Comparison of ENCODE assay signal across 8 mouse cellular contexts in genomic region chr7:45082401-45083299, GRCm38 (mm10). TPM values are rescaled to one million over a fixed set of nuclear protein-coding genes. Genes with fewer than 3 reads are reported as not detected.
DNase-seq lines count a peak whose midpoint lies in the region; ATAC-seq and TF ChIP-seq lines count a peak whose summit lies in the region.

No protein-coding gene starts in this region.

- peak; percentile 66; the same call in 1 of the 2 replicates for TF ChIP-seq POLR2A in bone marrow, adult 2 months (IDR thresholded peaks at IDR 0.05; ENCODE audit: borderline replicate concordance, control insufficient read depth, low read depth, low read length)

- no peak overlapping the region for H3K9ac ChIP-seq in heart, embryonic 14.5 days (ENCODE audit: low read length)

- no peak; the same call in 1 of the 2 replicates for ATAC-seq in heart, embryonic 14.5 days (ENCODE audit: insufficient number of reproducible peaks, insufficient read depth, low FRiP score, low read depth)
- peak; percentile 61 for ATAC-seq in megakaryocyte progenitor cell, adult 5-6 weeks (replicated peaks; ENCODE audit: poor library complexity)

- no peak overlapping the region for H3K4me2 ChIP-seq in heart, embryonic 14.5 days (ENCODE audit: low read length)

- peak; percentile 36; the same call in 1 of the 2 replicates for TF ChIP-seq CTCF in bone marrow, adult 2 months (IDR thresholded peaks at IDR 0.05; ENCODE audit: control insufficient read depth, insufficient read depth, low read length)

- peak overlapping the region; percentile 53 for H3K27ac ChIP-seq in bone marrow, adult 2 months (ENCODE audit: control insufficient read depth, insufficient read depth, low read depth, low read length, poor library complexity)
- peak overlapping the region; percentile 23 to 25; a peak in 1 of 4 replicates for H3K27ac ChIP-seq in heart, embryonic 14.5 days (replicated peaks in 1 of 2; ENCODE audit: control insufficient read depth in 1 of 2, insufficient read depth in 1 of 2, low read depth in 2 of 2, low read length in 2 of 2)

- H3K4me1 ChIP-seq in bone marrow, adult 2 months (ENCODE audit: control insufficient read depth, insufficient read depth, low read length), result peaks cover 3% of the 10 kb centered on the region; the same call in 1 of the 2 replicates
- H3K4me1 ChIP-seq in heart, embryonic 14.5 days (ENCODE audit: control insufficient read depth in 2 of 2, insufficient read depth in 2 of 2, low read length in 2 of 2), result peaks cover 0 to 7% of the 10 kb centered on the region in 2 experiments; a peak in 2 of 4 replicates

- H3K27me3 ChIP-seq in heart, embryonic 14.5 days (ENCODE audit: control insufficient read depth, insufficient read depth, low read length), result no peaks in the 10 kb centered on the region

- H3K36me3 ChIP-seq in heart, embryonic 14.5 days (ENCODE audit: control insufficient read depth, insufficient read depth, low read length), result peaks cover 60% of the 10 kb centered on the region

- WGBS in bone marrow, adult 2 months, result under 1% methylated on average over 25 of the region's 25 CpGs
- WGBS in heart, embryonic 14.5 days, result 62% methylated on average over 25 of the region's 25 CpGs

- H3K4me3 ChIP-seq in bone marrow, adult 2 months (replicated peaks; ENCODE audit: control insufficient read depth, low read depth, low read length), result peak overlapping the region; percentile 50
- H3K4me3 ChIP-seq in heart, embryonic 14.5 days (ENCODE audit: control insufficient read depth in 1 of 2, insufficient read depth in 1 of 2, low read depth in 1 of 2, low read length in 2 of 2), result no peak overlapping the region

- DNase-seq in adrenal gland, postnatal 10 days, result peak; percentile 60
- no peak for DNase-seq in adrenal gland, adult 8-10 months
- DNase-seq in kidney, postnatal 4 days, result peak; percentile 66 to 79
- peak; percentile 54 for DNase-seq in thymus, postnatal 25 days
- DNase-seq in retina, postnatal 1 day, result no peak

- no peaks in the 10 kb centered on the region for H3K9me3 ChIP-seq in heart, embryonic 14.5 days (ENCODE audit: control insufficient read depth, low read length)

RNA-seq across cellular contexts. Expression of gene Rcn3, which starts 9.4 kb away (rescaled TPM):
- 10 to 100 TPM; 65.2 to 71.2 TPM for total RNA-seq in adrenal gland, postnatal 10 days (2021)
- total RNA-seq in adrenal gland, adult 8-10 months (2022), result 10 to 100 TPM; 33.1 to 51.0 (median 37.1) TPM
- polyA plus RNA-seq in bone marrow, adult 2 months (2011; ENCODE audit: insufficient read depth, insufficient read length, low replicate concordance, missing spikeins), result 10.6 and 16.0 TPM in 2 replicates
- 218 and 262 TPM in 2 replicates for polyA plus RNA-seq in heart, embryonic 14.5 days (2014; fragmentation: Nextera tagmentation; extraction: Ambion mirVana)
- total RNA-seq in megakaryocyte progenitor cell, adult 5-6 weeks (2015), result 4.6 and 7.8 TPM in 2 replicates
- total RNA-seq in megakaryocyte progenitor cell, adult 5-6 weeks (2017), result 5.4 TPM in 2 replicates

RNA-seq across cellular contexts. Expression of gene Prrg2, which starts 20.2 kb away (rescaled TPM):
- total RNA-seq in adrenal gland, postnatal 10 days (2021), result 10 to 100 TPM; 18.5 to 20.0 TPM
- 10 to 100 TPM; 16.4 to 20.5 (median 17.1) TPM for total RNA-seq in adrenal gland, adult 8-10 months (2022)
- polyA plus RNA-seq in bone marrow, adult 2 months (2011; ENCODE audit: insufficient read depth, insufficient read length, low replicate concordance, missing spikeins), result 13.8 and 18.2 TPM in 2 replicates
- polyA plus RNA-seq in heart, embryonic 14.5 days (2014; fragmentation: Nextera tagmentation; extraction: Ambion mirVana), result 13.4 and 14.5 TPM in 2 replicates
- 2.6 and 4.7 TPM in 2 replicates for total RNA-seq in megakaryocyte progenitor cell, adult 5-6 weeks (2015)
- total RNA-seq in megakaryocyte progenitor cell, adult 5-6 weeks (2017), result 3.0 and 4.2 TPM in 2 replicates

RNA-seq across cellular contexts. Expression of gene Nosip, which starts 20.4 kb away (rescaled TPM):
- 10 to 100 TPM; 39.7 to 45.9 TPM for total RNA-seq in adrenal gland, postnatal 10 days (2021)
- 10 to 100 TPM; 57.5 to 81.7 (median 66.6) TPM for total RNA-seq in adrenal gland, adult 8-10 months (2022)
- polyA plus RNA-seq in bone marrow, adult 2 months (2011; ENCODE audit: insufficient read depth, insufficient read length, low replicate concordance, missing spikeins), result 31.8 and 44.8 TPM in 2 replicates
- polyA plus RNA-seq in heart, embryonic 14.5 days (2014; fragmentation: Nextera tagmentation; extraction: Ambion mirVana), result 48.5 and 53.8 TPM in 2 replicates
- total RNA-seq in megakaryocyte progenitor cell, adult 5-6 weeks (2015), result 39.7 and 45.0 TPM in 2 replicates
- 46.8 and 49.2 TPM in 2 replicates for total RNA-seq in megakaryocyte progenitor cell, adult 5-6 weeks (2017)

RNA-seq across cellular contexts. Expression of gene Fcgrt, which starts 21.0 kb away (rescaled TPM):
- total RNA-seq in adrenal gland, postnatal 10 days (2021), result 100 to 1,000 TPM; 169 to 185 TPM
- 100 to 1,000 TPM; 105 to 151 (median 125) TPM for total RNA-seq in adrenal gland, adult 8-10 months (2022)
- polyA plus RNA-seq in bone marrow, adult 2 months (2011; ENCODE audit: insufficient read depth, insufficient read length, low replicate concordance, missing spikeins), result 13.9 and 19.1 TPM in 2 replicates
- 50.5 and 53.8 TPM in 2 replicates for polyA plus RNA-seq in heart, embryonic 14.5 days (2014; fragmentation: Nextera tagmentation; extraction: Ambion mirVana)
- 0.54 and 0.62 TPM in 2 replicates for total RNA-seq in megakaryocyte progenitor cell, adult 5-6 weeks (2015)
- 3.9 TPM in 2 replicates for total RNA-seq in megakaryocyte progenitor cell, adult 5-6 weeks (2017)

RNA-seq across cellular contexts. Expression of gene Prr12, which starts 30.0 kb away (rescaled TPM):
- total RNA-seq in adrenal gland, postnatal 10 days (2021), result 10 to 100 TPM; 36.9 to 51.9 TPM
- total RNA-seq in adrenal gland, adult 8-10 months (2022), result 10 to 100 TPM; 64.6 to 86.8 (median 70.0) TPM
- 8.6 and 14.3 TPM in 2 replicates for polyA plus RNA-seq in bone marrow, adult 2 months (2011; ENCODE audit: insufficient read depth, insufficient read length, low replicate concordance, missing spikeins)
- 6.7 and 8.7 TPM in 2 replicates for polyA plus RNA-seq in heart, embryonic 14.5 days (2014; fragmentation: Nextera tagmentation; extraction: Ambion mirVana)
- total RNA-seq in megakaryocyte progenitor cell, adult 5-6 weeks (2015), result 20.5 and 21.7 TPM in 2 replicates
- 2.8 and 4.0 TPM in 2 replicates for total RNA-seq in megakaryocyte progenitor cell, adult 5-6 weeks (2017)

Comparison
In these comparisons a context has a peak if more than half of its experiments do, and no peak if none do; other contexts are left out.
1. DNase-seq: peak in adrenal gland, postnatal 10 days (single experiment), kidney, postnatal 4 days (2 of 2) and thymus, postnatal 25 days (single experiment); none in adrenal gland, adult 8-10 months (single experiment) and retina, postnatal 1 day (single experiment).